Mouse (Mus musculus) liver, postnatal 0 days (tissue): ENCODE data around the gene Aqp9.

Experiments used
- CTCF ChIP-seq: sonication (generic); IDR thresholded peaks from 2 replicates; pipeline ENCODE4 v1.5.1; 2016; ENCODE audit warnings: antibody characterized with exemption, low read depth
- EP300 ChIP-seq: IDR thresholded peaks from 2 replicates; pipeline ENCODE4 v1.6.1; 2016; ENCODE audit warnings: antibody characterized with exemption, low read depth, mild to moderate bottlenecking

GRCm38 (mm10) chr9:71179964-71180700 lies 11.7 kb upstream of the Aqp9 start:
- TF ChIP-seq CTCF (peak; percentile 45), EP300 (no peak)
